Mouse (Mus musculus): Measurements from ENCODE around the gene Rnase2b.
"Not testable (repeated sequence)": the region's sequence is repeated elsewhere in the genome, so short reads cannot be mapped to it uniquely, and the experiment has no call there.

DNA sequence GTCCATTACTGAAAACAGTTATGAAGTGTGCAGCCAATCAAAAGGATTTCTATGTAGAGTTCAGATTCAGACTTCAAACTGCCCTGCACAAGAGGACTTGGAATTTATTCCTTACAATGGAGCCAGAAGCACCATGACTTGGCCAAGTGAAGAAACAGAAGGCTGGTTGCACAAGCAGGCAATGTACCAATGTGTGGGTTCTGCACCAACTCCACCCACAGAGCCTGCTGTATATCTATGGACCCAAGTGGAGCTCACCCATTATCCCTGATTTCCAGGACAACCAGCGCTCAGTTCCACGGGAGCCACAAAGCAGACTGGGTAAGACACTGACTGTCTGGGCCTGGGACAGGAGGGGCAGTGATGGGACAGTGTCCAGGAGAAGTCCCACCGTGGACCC is at the start of gene Rnase2b:
- TF ChIP-seq POLR2A (IDR thresholded peaks at IDR 0.05; ENCODE audit: borderline replicate concordance, extremely low read depth, insufficient read depth, insufficient read length, poor library complexity, severe bottlenecking); CTCF (IDR thresholded peaks at IDR 0.05; ENCODE audit: borderline replicate concordance, extremely low read depth, insufficient read depth, insufficient read length): not testable (repeated sequence)
